Mouse (Mus musculus): ENCODE results near the gene Tmcc1. TPM values are rescaled to one million over a fixed set of nuclear protein-coding genes. Genes with fewer than 3 reads are reported as not detected.
A peak's percentile ranks its signal among the peaks of the same experiment; 100 is the strongest.

Tmcc1 gene
- polyA plus RNA-seq, 1 experiment from 2014 or later = 22.4 TPM

- Histone ChIP-seq H3K4me1 (replicated peaks; ENCODE audit: control insufficient read depth, insufficient read depth, low read length) (peaks cover 24% of the 10 kb centered on the region), H3K27me3 (ENCODE audit: control insufficient read depth, insufficient read depth, low read length) (no peaks in the 10 kb centered on the region), H3K9ac (peak overlapping the region; percentile 65), H3K4me2 (replicated peaks) (peak overlapping the region; percentile 57), H3K9me3 (ENCODE audit: control insufficient read depth, low read length) (no peaks in the 10 kb centered on the region), H3K27ac (peak overlapping the region; percentile 86), H3K36me3 (replicated peaks; ENCODE audit: control insufficient read depth, insufficient read depth) (no peaks in the 10 kb centered on the region), H3K4me3 (replicated peaks; ENCODE audit: low read length) (peak overlapping the region; percentile 43)
- no peak for DNase-seq (ENCODE audit: low spot score)
- 3% methylated on average over 6 of the region's 6 CpGs for whole genome bisulfite sequencing
- peak; percentile 22; the same call in 1 of the 2 replicates for ATAC-seq (ENCODE audit: low FRiP score)
Observed at GRCm38 (mm10) chr6:116106967-116107470, 86.3 kb downstream of the Tmcc1 start.

DNA sequence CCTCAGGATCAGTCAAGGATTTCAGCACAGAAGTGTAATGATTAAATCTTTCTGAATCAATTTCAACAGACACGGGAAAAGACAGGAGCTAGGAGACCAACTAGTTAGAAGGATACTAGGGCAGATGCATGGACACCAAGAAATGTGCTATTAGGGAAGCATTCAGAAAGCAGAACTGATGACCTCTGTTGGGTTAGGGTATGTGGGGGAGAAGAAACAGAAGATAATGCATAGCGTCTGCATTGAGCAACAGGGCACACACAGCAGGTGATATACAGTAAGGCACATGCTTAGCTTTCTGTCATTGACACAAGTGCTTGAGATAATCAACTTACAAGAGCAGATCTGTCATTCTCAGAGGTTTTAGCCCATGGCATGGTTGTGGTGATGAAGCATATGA lies 95.7 kb downstream of the Tmcc1 start:
- DNase-seq (ENCODE audit: low spot score) = no peak
- Histone ChIP-seq H3K4me1 (replicated peaks; ENCODE audit: control insufficient read depth, insufficient read depth, low read length) (no peaks in the 10 kb centered on the region), H3K9me3 (ENCODE audit: control insufficient read depth, low read length) (no peaks in the 10 kb centered on the region), H3K27ac (no peak overlapping the region), H3K9ac (no peak overlapping the region), H3K4me3 (replicated peaks; ENCODE audit: low read length) (no peak overlapping the region), H3K27me3 (ENCODE audit: control insufficient read depth, insufficient read depth, low read length) (no peaks in the 10 kb centered on the region), H3K4me2 (replicated peaks) (no peak overlapping the region), H3K36me3 (replicated peaks; ENCODE audit: control insufficient read depth, insufficient read depth) (no peaks in the 10 kb centered on the region)
- 92% methylated on average over 2 of the region's 2 CpGs for WGBS
- ATAC-seq (ENCODE audit: low FRiP score) = no peak

- no peaks in the 10 kb centered on the region for H3K9me3 ChIP-seq (ENCODE audit: control insufficient read depth, low read length)
- H3K4me2 ChIP-seq (replicated peaks) = no peak overlapping the region
- no peak overlapping the region for H3K4me3 ChIP-seq (replicated peaks; ENCODE audit: low read length)
- H3K4me1 ChIP-seq (replicated peaks; ENCODE audit: control insufficient read depth, insufficient read depth, low read length) = no peaks in the 10 kb centered on the region
- ATAC-seq (ENCODE audit: low FRiP score) (no peak), DNase-seq (ENCODE audit: low spot score) (no peak)
- H3K27ac ChIP-seq = no peak overlapping the region
- no peaks in the 10 kb centered on the region for H3K36me3 ChIP-seq (replicated peaks; ENCODE audit: control insufficient read depth, insufficient read depth)
- H3K27me3 ChIP-seq (ENCODE audit: control insufficient read depth, insufficient read depth, low read length) = no peaks in the 10 kb centered on the region
- no peak overlapping the region for H3K9ac ChIP-seq
Observed at GRCm38 (mm10) chr6:116089402-116089801, 103.9 kb downstream of the Tmcc1 start.

- ATAC-seq (ENCODE audit: low FRiP score) = no peak
- Histone ChIP-seq H3K9ac (no peak overlapping the region), H3K4me3 (replicated peaks; ENCODE audit: low read length) (no peak overlapping the region), H3K36me3 (replicated peaks; ENCODE audit: control insufficient read depth, insufficient read depth) (no peaks in the 10 kb centered on the region), H3K4me2 (replicated peaks) (no peak overlapping the region), H3K9me3 (ENCODE audit: control insufficient read depth, low read length) (no peaks in the 10 kb centered on the region), H3K27ac (no peak overlapping the region), H3K4me1 (replicated peaks; ENCODE audit: control insufficient read depth, insufficient read depth, low read length) (no peaks in the 10 kb centered on the region), H3K27me3 (ENCODE audit: control insufficient read depth, insufficient read depth, low read length) (no peaks in the 10 kb centered on the region)
- DNase-seq (ENCODE audit: low spot score) = no peak
- WGBS = 97% methylated on average over 1 of the region's 1 CpGs
Observed at GRCm38 (mm10) chr6:116086036-116086435, 107.2 kb downstream of the Tmcc1 start.

DNA sequence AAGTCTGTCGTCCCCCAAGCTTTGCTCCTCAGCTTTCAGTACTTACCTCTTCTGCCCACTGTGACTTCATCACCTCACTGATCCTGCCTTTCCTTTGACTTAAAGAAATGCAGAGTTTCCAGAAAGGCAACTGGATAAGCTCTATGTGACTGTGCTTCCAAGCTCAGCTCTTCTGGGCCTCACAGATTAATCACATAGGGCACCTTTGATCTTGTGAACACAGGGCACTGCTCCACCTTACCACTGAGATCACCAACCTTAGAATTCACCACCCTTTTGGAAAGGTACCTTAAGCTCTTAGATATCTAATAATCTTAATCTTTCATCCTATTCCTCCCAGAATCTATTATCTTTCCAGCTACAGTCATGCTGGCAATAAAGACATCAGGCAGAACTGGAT lies 111.0 kb downstream of the Tmcc1 start:
- H3K4me2 ChIP-seq (replicated peaks) = no peak overlapping the region
- no peaks in the 10 kb centered on the region for H3K4me1 ChIP-seq (replicated peaks; ENCODE audit: control insufficient read depth, insufficient read depth, low read length)
- ATAC-seq (ENCODE audit: low FRiP score) = no peak
- H3K4me3 ChIP-seq (replicated peaks; ENCODE audit: low read length) = no peak overlapping the region
- no peaks in the 10 kb centered on the region for H3K9me3 ChIP-seq (ENCODE audit: control insufficient read depth, low read length)
- no peak for DNase-seq (ENCODE audit: low spot score)
- H3K36me3 ChIP-seq (replicated peaks; ENCODE audit: control insufficient read depth, insufficient read depth) = no peaks in the 10 kb centered on the region
- no peak overlapping the region for H3K27ac ChIP-seq
- no peak overlapping the region for H3K9ac ChIP-seq
- H3K27me3 ChIP-seq (ENCODE audit: control insufficient read depth, insufficient read depth, low read length) = no peaks in the 10 kb centered on the region
- 84% methylated on average over 1 of the region's 1 CpGs for WGBS

- H3K27ac ChIP-seq = no peak overlapping the region
- H3K4me1 ChIP-seq (replicated peaks; ENCODE audit: control insufficient read depth, insufficient read depth, low read length) = no peaks in the 10 kb centered on the region
- DNase-seq (ENCODE audit: low spot score) (no peak), ATAC-seq (ENCODE audit: low FRiP score) (no peak)
- no peaks in the 10 kb centered on the region for H3K27me3 ChIP-seq (ENCODE audit: control insufficient read depth, insufficient read depth, low read length)
- no peaks in the 10 kb centered on the region for H3K9me3 ChIP-seq (ENCODE audit: control insufficient read depth, low read length)
- no peaks in the 10 kb centered on the region for H3K36me3 ChIP-seq (replicated peaks; ENCODE audit: control insufficient read depth, insufficient read depth)
- WGBS = 29% methylated on average over 2 of the region's 2 CpGs
- no peak overlapping the region for H3K9ac ChIP-seq
- H3K4me3 ChIP-seq (replicated peaks; ENCODE audit: low read length) = no peak overlapping the region
- H3K4me2 ChIP-seq (replicated peaks) = no peak overlapping the region
Observed at GRCm38 (mm10) chr6:116081375-116081774, 111.9 kb downstream of the Tmcc1 start.

GRCm38 (mm10) chr6:116080756-116081155 lies 112.5 kb downstream of the Tmcc1 start:
- Histone ChIP-seq H3K4me2 (replicated peaks) (no peak overlapping the region), H3K36me3 (replicated peaks; ENCODE audit: control insufficient read depth, insufficient read depth) (no peaks in the 10 kb centered on the region), H3K27ac (no peak overlapping the region), H3K27me3 (ENCODE audit: control insufficient read depth, insufficient read depth, low read length) (no peaks in the 10 kb centered on the region), H3K4me1 (replicated peaks; ENCODE audit: control insufficient read depth, insufficient read depth, low read length) (no peaks in the 10 kb centered on the region), H3K9me3 (ENCODE audit: control insufficient read depth, low read length) (no peaks in the 10 kb centered on the region), H3K4me3 (replicated peaks; ENCODE audit: low read length) (no peak overlapping the region), H3K9ac (no peak overlapping the region)
- 85% methylated on average over 5 of the region's 5 CpGs for WGBS
- ATAC-seq (ENCODE audit: low FRiP score) (no peak), DNase-seq (ENCODE audit: low spot score) (no peak)

- 71% methylated on average over 3 of the region's 3 CpGs for WGBS
- Histone ChIP-seq H3K27me3 (ENCODE audit: control insufficient read depth, insufficient read depth, low read length) (no peaks in the 10 kb centered on the region), H3K9ac (no peak overlapping the region), H3K4me1 (replicated peaks; ENCODE audit: control insufficient read depth, insufficient read depth, low read length) (peaks cover 5% of the 10 kb centered on the region), H3K36me3 (replicated peaks; ENCODE audit: control insufficient read depth, insufficient read depth) (no peaks in the 10 kb centered on the region), H3K9me3 (ENCODE audit: control insufficient read depth, low read length) (no peaks in the 10 kb centered on the region), H3K4me3 (replicated peaks; ENCODE audit: low read length) (no peak overlapping the region), H3K27ac (no peak overlapping the region), H3K4me2 (replicated peaks) (no peak overlapping the region)
- DNase-seq (ENCODE audit: low spot score) = no peak
- ATAC-seq (ENCODE audit: low FRiP score) = no peak
Observed at GRCm38 (mm10) chr6:116077608-116078007, 115.7 kb downstream of the Tmcc1 start.

- Histone ChIP-seq H3K9me3 (ENCODE audit: control insufficient read depth, low read length) (no peaks in the 10 kb centered on the region), H3K27ac (no peak overlapping the region), H3K4me2 (replicated peaks) (no peak overlapping the region), H3K9ac (no peak overlapping the region), H3K36me3 (replicated peaks; ENCODE audit: control insufficient read depth, insufficient read depth) (no peaks in the 10 kb centered on the region), H3K4me1 (replicated peaks; ENCODE audit: control insufficient read depth, insufficient read depth, low read length) (peaks cover 7% of the 10 kb centered on the region), H3K27me3 (ENCODE audit: control insufficient read depth, insufficient read depth, low read length) (no peaks in the 10 kb centered on the region), H3K4me3 (replicated peaks; ENCODE audit: low read length) (no peak overlapping the region)
- DNase-seq (ENCODE audit: low spot score) (no peak), ATAC-seq (ENCODE audit: low FRiP score) (no peak)
Observed at GRCm38 (mm10) chr6:116074892-116075291, 118.4 kb downstream of the Tmcc1 start.

- Histone ChIP-seq H3K27me3 (ENCODE audit: control insufficient read depth, insufficient read depth, low read length) (no peaks in the 10 kb centered on the region), H3K9ac (no peak overlapping the region), H3K4me2 (replicated peaks) (no peak overlapping the region), H3K36me3 (replicated peaks; ENCODE audit: control insufficient read depth, insufficient read depth) (no peaks in the 10 kb centered on the region), H3K9me3 (ENCODE audit: control insufficient read depth, low read length) (no peaks in the 10 kb centered on the region), H3K27ac (no peak overlapping the region), H3K4me3 (replicated peaks; ENCODE audit: low read length) (no peak overlapping the region), H3K4me1 (replicated peaks; ENCODE audit: control insufficient read depth, insufficient read depth, low read length) (peaks cover 7% of the 10 kb centered on the region)
- ATAC-seq (ENCODE audit: low FRiP score) = no peak
- 90% methylated on average over 4 of the region's 4 CpGs for WGBS
- no peak for DNase-seq (ENCODE audit: low spot score)
Observed at GRCm38 (mm10) chr6:116073610-116074009, 119.7 kb downstream of the Tmcc1 start.
